Mouse (Mus musculus): ENCODE results near the gene Rasgrf1. TPM values are rescaled to one million over a fixed set of nuclear protein-coding genes. Genes with fewer than 3 reads are reported as not detected.
"Not testable (repeated sequence)": the region's sequence is repeated elsewhere in the genome, so short reads cannot be mapped to it uniquely, and the experiment has no call there.

The Rasgrf1 gene
- polyA plus RNA-seq, 1 experiment from 2014 or later: 11.2 TPM

GRCm38 (mm10) chr9:90035794-90036193 is 126.1 kb downstream of the Rasgrf1 start:
- Histone ChIP-seq H3K9ac (replicated peaks; ENCODE audit: low read depth, low read length) (no peak overlapping the region), H3K4me2 (ENCODE audit: low read length) (no peak overlapping the region), H3K27ac (ENCODE audit: low read length) (no peak overlapping the region), H3K9me3 (ENCODE audit: control insufficient read depth, low read length) (no peaks in the 10 kb centered on the region), H3K4me1 (replicated peaks; ENCODE audit: control insufficient read depth, insufficient read depth, low read length) (no peaks in the 10 kb centered on the region), H3K27me3 (replicated peaks; ENCODE audit: control insufficient read depth, insufficient read depth, low read length) (no peaks in the 10 kb centered on the region), H3K36me3 (ENCODE audit: control insufficient read depth, insufficient read depth) (no peaks in the 10 kb centered on the region), H3K4me3 (replicated peaks; ENCODE audit: low read length) (no peak overlapping the region)
- 96% methylated on average over 3 of the region's 3 CpGs for WGBS
- no peak for ATAC-seq

DNA sequence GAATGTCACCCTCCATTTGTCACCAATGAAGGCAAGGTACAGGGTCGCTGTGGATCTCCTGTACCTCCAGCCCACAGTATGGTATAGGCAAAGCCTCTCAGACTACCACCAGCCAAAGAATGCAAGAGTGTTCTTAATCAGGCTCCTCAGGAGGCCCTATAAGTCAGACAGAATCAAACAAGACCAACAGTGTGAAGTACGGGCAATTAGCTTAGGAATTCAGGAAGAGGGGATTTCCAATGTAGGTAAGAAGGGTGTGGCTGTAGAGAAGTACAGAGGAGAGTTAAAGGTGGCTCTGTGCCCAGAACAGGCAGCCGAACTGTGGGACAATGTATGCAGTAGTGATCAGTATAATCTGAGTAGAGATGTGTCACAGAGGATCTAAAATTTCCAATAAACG is 126.6 kb downstream of the Rasgrf1 start:
- no peaks in the 10 kb centered on the region for H3K36me3 ChIP-seq (ENCODE audit: control insufficient read depth, insufficient read depth)
- H3K9me3 ChIP-seq (ENCODE audit: control insufficient read depth, low read length): no peaks in the 10 kb centered on the region
- H3K9ac ChIP-seq (replicated peaks; ENCODE audit: low read depth, low read length): no peak overlapping the region
- H3K27ac ChIP-seq (ENCODE audit: low read length): no peak overlapping the region
- no peak overlapping the region for H3K4me2 ChIP-seq (ENCODE audit: low read length)
- H3K27me3 ChIP-seq (replicated peaks; ENCODE audit: control insufficient read depth, insufficient read depth, low read length): no peaks in the 10 kb centered on the region
- WGBS: 79% methylated on average over 4 of the region's 4 CpGs
- no peaks in the 10 kb centered on the region for H3K4me1 ChIP-seq (replicated peaks; ENCODE audit: control insufficient read depth, insufficient read depth, low read length)
- H3K4me3 ChIP-seq (replicated peaks; ENCODE audit: low read length): no peak overlapping the region
- ATAC-seq: no peak

DNA sequence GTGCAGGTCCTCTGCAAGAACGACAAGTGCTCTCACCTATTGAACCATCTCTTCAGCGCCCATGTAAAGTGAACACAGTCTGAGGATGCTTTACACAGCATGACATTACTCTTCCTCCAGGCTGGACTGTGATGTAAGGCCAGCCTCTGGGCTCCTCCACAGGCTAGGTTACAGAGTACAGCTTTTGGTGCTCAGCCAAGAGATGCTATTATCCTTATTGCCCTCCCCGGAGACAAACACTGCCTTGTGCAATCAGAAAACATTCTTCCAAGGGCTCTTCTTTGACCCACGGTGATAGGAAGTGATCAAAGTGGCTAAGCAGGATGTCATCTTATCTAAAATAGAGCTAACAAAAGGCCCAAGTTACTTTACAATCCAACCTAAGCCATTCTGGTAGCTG is 128.8 kb downstream of the Rasgrf1 start:
- no peak overlapping the region for H3K4me3 ChIP-seq (replicated peaks; ENCODE audit: low read length)
- no peak overlapping the region for H3K9ac ChIP-seq (replicated peaks; ENCODE audit: low read depth, low read length)
- H3K27ac ChIP-seq (ENCODE audit: low read length): no peak overlapping the region
- no peaks in the 10 kb centered on the region for H3K27me3 ChIP-seq (replicated peaks; ENCODE audit: control insufficient read depth, insufficient read depth, low read length)
- H3K4me1 ChIP-seq (replicated peaks; ENCODE audit: control insufficient read depth, insufficient read depth, low read length): no peaks in the 10 kb centered on the region
- H3K36me3 ChIP-seq (ENCODE audit: control insufficient read depth, insufficient read depth): no peaks in the 10 kb centered on the region
- ATAC-seq: no peak
- no peak overlapping the region for H3K4me2 ChIP-seq (ENCODE audit: low read length)
- 79% methylated on average over 4 of the region's 4 CpGs for WGBS
- no peaks in the 10 kb centered on the region for H3K9me3 ChIP-seq (ENCODE audit: control insufficient read depth, low read length)

DNA sequence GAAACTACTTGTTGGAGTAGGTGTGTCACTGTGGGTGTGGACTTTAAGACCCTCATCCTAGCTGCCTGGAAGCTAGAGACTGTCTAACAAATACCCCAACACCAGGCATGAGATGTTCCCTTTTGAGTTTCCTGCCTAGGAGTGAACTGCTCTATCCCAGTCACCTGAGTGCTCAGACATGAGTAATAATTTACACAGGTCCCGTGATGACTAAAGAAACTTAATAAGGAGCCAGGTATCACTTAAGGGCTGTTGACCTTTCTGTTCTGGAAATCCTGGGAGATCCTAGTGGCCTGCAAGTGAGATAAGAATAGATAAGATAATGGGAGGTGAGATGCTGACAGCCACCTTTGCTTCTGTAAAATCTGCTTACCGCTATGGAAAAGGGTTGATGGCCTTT is 131.2 kb downstream of the Rasgrf1 start:
- no peak for ATAC-seq
- no peak overlapping the region for H3K4me2 ChIP-seq (ENCODE audit: low read length)
- no peaks in the 10 kb centered on the region for H3K36me3 ChIP-seq (ENCODE audit: control insufficient read depth, insufficient read depth)
- no peak overlapping the region for H3K4me3 ChIP-seq (replicated peaks; ENCODE audit: low read length)
- H3K9ac ChIP-seq (replicated peaks; ENCODE audit: low read depth, low read length): no peak overlapping the region
- H3K4me1 ChIP-seq (replicated peaks; ENCODE audit: control insufficient read depth, insufficient read depth, low read length): no peaks in the 10 kb centered on the region
- no peaks in the 10 kb centered on the region for H3K27me3 ChIP-seq (replicated peaks; ENCODE audit: control insufficient read depth, insufficient read depth, low read length)
- no peaks in the 10 kb centered on the region for H3K9me3 ChIP-seq (ENCODE audit: control insufficient read depth, low read length)
- H3K27ac ChIP-seq (ENCODE audit: low read length): no peak overlapping the region
- 84% methylated on average over 2 of the region's 2 CpGs for WGBS

- Histone ChIP-seq H3K36me3 (ENCODE audit: control insufficient read depth, insufficient read depth) (no peaks in the 10 kb centered on the region), H3K4me3 (replicated peaks; ENCODE audit: low read length) (no peak overlapping the region), H3K9ac (replicated peaks; ENCODE audit: low read depth, low read length) (no peak overlapping the region), H3K4me2 (ENCODE audit: low read length) (no peak overlapping the region), H3K27ac (ENCODE audit: low read length) (no peak overlapping the region), H3K4me1 (replicated peaks; ENCODE audit: control insufficient read depth, insufficient read depth, low read length) (no peaks in the 10 kb centered on the region), H3K27me3 (replicated peaks; ENCODE audit: control insufficient read depth, insufficient read depth, low read length) (no peaks in the 10 kb centered on the region), H3K9me3 (ENCODE audit: control insufficient read depth, low read length) (no peaks in the 10 kb centered on the region)
- no peak for ATAC-seq
- WGBS: 89% methylated on average over 3 of the region's 3 CpGs
Observed at GRCm38 (mm10) chr9:90041556-90041955, 131.8 kb downstream of the Rasgrf1 start.

- H3K4me2 ChIP-seq (ENCODE audit: low read length); H3K9me3 ChIP-seq (ENCODE audit: control insufficient read depth, low read length); H3K27ac ChIP-seq (ENCODE audit: low read length); H3K36me3 ChIP-seq (ENCODE audit: control insufficient read depth, insufficient read depth); H3K4me3 ChIP-seq (replicated peaks; ENCODE audit: low read length); ATAC-seq; H3K9ac ChIP-seq (replicated peaks; ENCODE audit: low read depth, low read length); H3K4me1 ChIP-seq (replicated peaks; ENCODE audit: control insufficient read depth, insufficient read depth, low read length); H3K27me3 ChIP-seq (replicated peaks; ENCODE audit: control insufficient read depth, insufficient read depth, low read length): not testable (repeated sequence)
- WGBS: 92% methylated on average over 8 of the region's 8 CpGs
Observed at GRCm38 (mm10) chr9:90042906-90043305, 133.2 kb downstream of the Rasgrf1 start.

- 89% methylated on average over 7 of the region's 7 CpGs for WGBS
- ATAC-seq: no peak
- no peaks in the 10 kb centered on the region for H3K9me3 ChIP-seq (ENCODE audit: control insufficient read depth, low read length)
Observed at GRCm38 (mm10) chr9:90045191-90045590, 135.5 kb downstream of the Rasgrf1 start.

DNA sequence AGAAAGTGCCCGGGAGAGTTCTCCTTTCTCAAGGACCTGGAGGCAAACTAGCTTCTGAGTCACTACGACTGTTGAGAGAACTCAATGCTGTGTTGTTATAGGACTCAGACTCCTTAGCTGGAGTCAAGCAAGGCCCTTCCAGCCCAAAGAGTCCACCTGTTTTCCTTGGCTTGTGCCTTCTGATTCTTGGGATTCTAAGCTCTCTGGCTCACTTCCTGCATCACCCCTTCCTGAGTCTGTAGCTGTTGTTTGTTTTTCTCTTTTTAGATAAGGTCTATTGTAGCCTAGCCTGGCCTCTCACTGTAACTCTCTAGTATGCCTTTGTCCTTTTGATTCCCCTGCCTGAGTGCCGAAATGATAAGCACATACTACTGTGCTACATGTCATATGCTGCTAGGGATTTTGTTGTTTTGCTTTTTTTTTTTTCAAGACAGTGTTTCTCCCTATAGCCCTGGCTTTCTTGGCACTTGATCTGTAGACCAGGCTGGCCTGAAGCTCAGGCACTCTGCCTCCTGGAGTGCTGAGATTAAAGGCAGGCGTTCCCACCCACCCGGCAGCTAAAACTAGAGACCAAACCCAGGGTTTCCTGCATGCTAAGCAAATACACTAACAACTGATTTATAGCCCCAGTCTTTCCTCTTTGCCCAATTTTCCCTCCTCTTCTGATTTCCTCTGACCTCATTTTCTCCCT is 138.4 kb downstream of the Rasgrf1 start:
- no peak overlapping the region for H3K4me2 ChIP-seq (ENCODE audit: low read length)
- H3K9ac ChIP-seq (replicated peaks; ENCODE audit: low read depth, low read length): no peak overlapping the region
- H3K4me3 ChIP-seq (replicated peaks; ENCODE audit: low read length): no peak overlapping the region
- H3K27me3 ChIP-seq (replicated peaks; ENCODE audit: control insufficient read depth, insufficient read depth, low read length): no peaks in the 10 kb centered on the region
- no peaks in the 10 kb centered on the region for H3K9me3 ChIP-seq (ENCODE audit: control insufficient read depth, low read length)
- 72% methylated on average over 5 of the region's 5 CpGs for WGBS
- ATAC-seq: no peak
- no peaks in the 10 kb centered on the region for H3K4me1 ChIP-seq (replicated peaks; ENCODE audit: control insufficient read depth, insufficient read depth, low read length)
- H3K36me3 ChIP-seq (ENCODE audit: control insufficient read depth, insufficient read depth): no peaks in the 10 kb centered on the region
- no peak overlapping the region for H3K27ac ChIP-seq (ENCODE audit: low read length)

More at GRCm38 (mm10) chr9:90045191-90045590, 135.5 kb downstream of the Rasgrf1 start:
- H3K4me2 ChIP-seq (ENCODE audit: low read length): no peak overlapping the region
- no peaks in the 10 kb centered on the region for H3K4me1 ChIP-seq (replicated peaks; ENCODE audit: control insufficient read depth, insufficient read depth, low read length)
- no peaks in the 10 kb centered on the region for H3K27me3 ChIP-seq (replicated peaks; ENCODE audit: control insufficient read depth, insufficient read depth, low read length)
- H3K27ac ChIP-seq (ENCODE audit: low read length): no peak overlapping the region
- no peaks in the 10 kb centered on the region for H3K36me3 ChIP-seq (ENCODE audit: control insufficient read depth, insufficient read depth)
- no peak overlapping the region for H3K9ac ChIP-seq (replicated peaks; ENCODE audit: low read depth, low read length)
- no peak overlapping the region for H3K4me3 ChIP-seq (replicated peaks; ENCODE audit: low read length)

GRCm38 (mm10) chr9:90053852-90054251 is 144.1 kb downstream of the Rasgrf1 start, which contains the start of gene Ctsh:
Gene Ctsh, plus strand, starts transcription at chr9:90054152.
- Histone ChIP-seq H3K4me3 (replicated peaks; ENCODE audit: low read length) (peak within 1 kb of the TSS; percentile 28), H3K4me1 (replicated peaks; ENCODE audit: control insufficient read depth, insufficient read depth, low read length) (peaks cover 8% of the 10 kb centered on the region), H3K9me3 (ENCODE audit: control insufficient read depth, low read length) (no peaks in the 10 kb centered on the region), H3K9ac (replicated peaks; ENCODE audit: low read depth, low read length) (peak within 1 kb of the TSS; percentile 27; the same call in 1 of the 2 replicates), H3K4me2 (ENCODE audit: low read length) (peak within 1 kb of the TSS; percentile 41), H3K36me3 (ENCODE audit: control insufficient read depth, insufficient read depth) (no peaks in the 10 kb centered on the region), H3K27me3 (replicated peaks; ENCODE audit: control insufficient read depth, insufficient read depth, low read length) (no peaks in the 10 kb centered on the region), H3K27ac (ENCODE audit: low read length) (no peak within 1 kb of the TSS)
- WGBS: 92% methylated on average over 2 of the region's 2 CpGs
- no peak for ATAC-seq

Data from forebrain, embryonic 16.5 days (tissue).